Mouse (Mus musculus) left cerebral cortex, postnatal 10 days (tissue): ENCODE measurements around the gene Efhd1. TPM values are rescaled to one million over a fixed set of nuclear protein-coding genes. Genes with fewer than 3 reads are reported as not detected.

Source experiments
- DNase-seq, 2 experiments: peaks; one replicate each; pipeline ENCODE4 v3.0.0; 2021 to 2022; ENCODE audit warnings: low spot score in 2 of 2, mixed read lengths in 1 of 2; ENCODE audit errors: extremely low spot score in 1 of 2
- intact Hi-C: fragments of 180-260 bp; cut with DNase I; formaldehyde crosslinking; loops from one replicate; pipeline ENCODE4 v1.15.1; 2025
- total RNA-seq, 2 experiments: library from RNA; stranded (reverse); gene quantifications; 2 replicates each; pipeline ENCODE4 v1.2.3; 2021

The Efhd1 gene
- 1 to 10 TPM; 6.0 to 7.0 TPM for total RNA-seq

DNA sequence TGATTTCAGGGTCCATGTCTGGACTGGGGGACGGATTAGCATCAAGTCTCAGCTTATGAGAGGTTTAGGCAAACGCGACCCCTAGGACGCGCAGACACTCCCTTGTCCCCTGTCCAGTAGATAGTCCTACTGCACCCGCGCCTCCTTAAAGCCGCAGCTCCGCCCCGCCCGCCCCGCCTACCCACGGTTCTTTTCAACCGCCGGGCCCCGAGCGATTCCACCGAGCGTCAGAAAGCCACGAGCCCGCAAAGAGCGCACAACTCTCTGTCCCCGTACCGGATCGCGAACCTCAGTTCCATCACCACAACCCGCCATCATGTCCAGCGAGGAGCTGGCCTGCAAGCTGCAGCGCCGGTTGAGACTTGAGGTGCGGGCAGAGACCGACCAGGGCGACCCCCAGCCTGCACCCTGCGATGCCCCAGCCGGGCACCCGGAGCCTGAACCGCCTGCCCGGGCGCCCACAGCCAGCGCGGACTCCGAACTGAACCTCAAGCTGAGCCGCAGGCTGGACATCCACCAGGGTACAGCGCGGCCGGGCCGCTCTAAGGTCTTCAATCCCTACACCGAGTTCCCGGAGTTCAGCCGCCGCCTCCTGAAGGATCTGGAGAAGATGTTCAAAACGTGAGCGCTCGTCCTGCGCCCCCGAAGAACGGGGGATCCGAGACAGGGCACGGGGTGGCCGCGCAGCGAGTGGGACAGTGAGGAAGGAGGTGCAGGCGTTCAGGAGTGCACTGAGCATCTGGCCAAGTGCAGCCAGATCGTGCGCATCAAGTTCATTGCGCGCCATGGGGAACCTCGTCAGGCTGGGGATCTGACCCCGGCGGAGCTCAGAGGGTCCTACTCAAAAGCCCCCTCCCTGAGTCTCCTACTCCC, at the start of gene Efhd1:
Gene Efhd1, plus strand, starts transcription at position 230 of the 873 bp plus-strand sequence.
- intact Hi-C loops: no loop called here
- peak in 1 of 2 experiments; percentile 45 for DNase-seq

DNA sequence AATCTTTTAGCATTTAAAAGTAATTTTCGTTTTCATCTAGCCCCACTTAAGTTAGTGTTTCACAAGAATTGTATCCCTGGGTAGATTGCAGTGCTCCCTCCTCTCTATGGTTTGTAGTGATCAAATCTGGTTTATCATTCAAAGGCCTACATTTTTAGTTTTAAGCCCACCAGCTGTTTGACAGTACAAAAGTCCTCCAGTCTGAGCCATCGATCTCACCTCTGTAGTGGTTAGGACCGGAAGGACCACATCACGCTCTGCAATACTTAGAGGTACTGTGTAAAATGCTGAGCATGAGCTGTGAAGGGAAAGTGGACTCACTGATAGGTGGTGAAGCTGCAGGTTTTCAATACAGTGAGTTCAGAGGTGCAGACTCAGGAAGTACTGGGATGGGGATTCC, 49.4 kb upstream of the Efhd1 start:
- intact Hi-C loops: no loop called here
- DNase-seq: no peak

DNA sequence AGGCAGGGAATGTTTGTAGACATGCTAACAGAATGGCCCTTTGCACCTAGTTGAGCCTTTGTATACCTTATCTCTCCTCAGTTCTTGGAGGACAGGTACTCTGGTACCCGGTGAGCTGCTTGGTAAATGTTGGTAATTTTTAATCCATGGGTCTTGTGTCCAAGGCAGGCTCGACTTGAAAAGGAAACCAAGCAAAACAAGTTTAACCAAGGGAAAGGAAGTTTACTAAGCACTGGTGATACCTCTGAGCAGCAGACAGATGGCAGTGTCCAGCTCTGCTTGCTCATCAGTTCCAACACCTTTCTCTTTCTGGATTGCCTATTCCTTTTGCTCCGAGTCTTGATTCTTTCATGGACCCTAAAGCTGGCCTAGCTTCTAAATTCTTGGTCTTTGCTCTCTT, 46.2 kb upstream of the Efhd1 start:
- no peak for DNase-seq
- intact Hi-C loops: no loop called here

DNA sequence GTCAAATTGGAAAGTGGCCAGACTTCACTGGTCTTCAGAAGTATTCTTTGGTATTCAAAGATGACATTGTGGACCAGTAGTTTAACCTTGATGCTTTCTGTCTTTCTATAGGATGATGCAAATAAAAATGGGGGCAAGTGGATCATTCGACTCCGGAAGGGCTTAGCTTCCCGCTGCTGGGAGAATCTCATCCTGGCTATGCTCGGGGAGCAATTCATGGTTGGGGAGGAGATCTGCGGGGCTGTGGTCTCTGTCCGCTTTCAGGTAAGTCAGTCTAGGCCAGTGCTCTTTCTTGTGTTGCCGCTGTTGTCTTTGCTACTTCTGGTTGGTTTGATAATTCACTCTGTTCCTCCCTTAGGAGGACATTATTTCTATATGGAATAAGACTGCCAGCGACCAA, 38.4 kb upstream of the Efhd1 start:
- DNase-seq: no peak

DNA sequence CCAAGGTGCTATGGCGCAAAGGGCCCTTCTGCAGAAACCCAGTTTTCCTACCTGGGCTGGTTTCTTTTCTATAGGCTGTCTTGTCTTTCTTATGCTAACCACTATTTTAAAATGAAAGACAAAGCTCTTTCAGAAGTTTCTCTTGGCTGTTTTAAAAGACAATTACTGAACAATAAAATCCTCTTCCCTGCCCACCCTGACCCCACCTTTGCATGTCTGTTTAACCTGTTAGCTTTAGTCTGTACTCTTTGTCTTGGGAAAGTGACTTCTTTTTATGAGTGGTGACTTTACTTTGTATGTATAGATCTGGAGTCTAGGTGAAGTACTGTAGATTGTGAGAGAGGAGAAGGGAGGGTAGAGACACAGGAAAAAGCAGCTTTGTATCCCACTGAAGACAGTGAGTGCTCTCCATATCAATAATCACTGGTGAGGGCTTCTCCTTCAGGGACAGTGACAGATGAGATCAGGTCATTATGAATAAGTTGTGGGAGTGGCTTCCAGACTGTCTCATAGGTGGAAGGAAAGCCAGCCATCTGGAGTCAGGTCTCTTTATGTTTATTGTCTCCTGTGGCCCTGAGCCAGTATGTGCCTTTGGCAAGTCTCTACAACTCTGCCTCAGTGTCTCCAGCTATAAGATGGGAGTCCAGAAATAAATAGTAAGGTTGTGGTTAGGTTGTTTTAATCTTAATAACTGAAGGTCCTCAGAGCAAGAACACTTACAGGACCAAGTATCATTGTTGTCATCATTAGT, 37.6 kb upstream of the Efhd1 start:
- intact Hi-C loops: loop anchor here (10.0 kb wide), 1 partner anchor 548 kb away; no protein-coding TSS in a partner anchor
- DNase-seq: no peak

More for the DNA sequence above, 38.4 kb upstream of the Efhd1 start:
- intact Hi-C loops: loop anchor here (10.0 kb wide), 1 partner anchor 549 kb away; no protein-coding TSS in a partner anchor

DNA sequence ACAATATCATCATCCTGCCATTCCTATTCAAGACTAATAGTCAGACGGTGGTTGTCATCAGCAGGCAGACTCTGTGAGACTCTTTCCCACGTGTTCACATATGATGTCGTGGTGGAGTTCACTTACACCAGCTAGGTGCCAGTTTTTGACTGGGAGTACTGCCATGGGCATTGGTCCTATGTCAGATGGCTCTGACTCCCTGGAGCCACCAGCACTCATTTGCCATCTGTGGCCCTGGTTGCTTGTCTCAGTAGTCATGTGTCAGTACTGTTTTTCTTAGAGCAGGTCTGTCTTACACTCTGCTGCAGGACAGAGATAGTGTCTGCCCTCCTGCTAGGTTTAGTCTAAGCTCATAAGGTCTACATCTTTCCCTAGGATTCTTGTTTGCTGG, 37.0 kb upstream of the Efhd1 start:
- intact Hi-C loops: loop anchor here (10.0 kb wide), 1 partner anchor 548 kb away; no protein-coding TSS in a partner anchor
- no peak for DNase-seq

DNA sequence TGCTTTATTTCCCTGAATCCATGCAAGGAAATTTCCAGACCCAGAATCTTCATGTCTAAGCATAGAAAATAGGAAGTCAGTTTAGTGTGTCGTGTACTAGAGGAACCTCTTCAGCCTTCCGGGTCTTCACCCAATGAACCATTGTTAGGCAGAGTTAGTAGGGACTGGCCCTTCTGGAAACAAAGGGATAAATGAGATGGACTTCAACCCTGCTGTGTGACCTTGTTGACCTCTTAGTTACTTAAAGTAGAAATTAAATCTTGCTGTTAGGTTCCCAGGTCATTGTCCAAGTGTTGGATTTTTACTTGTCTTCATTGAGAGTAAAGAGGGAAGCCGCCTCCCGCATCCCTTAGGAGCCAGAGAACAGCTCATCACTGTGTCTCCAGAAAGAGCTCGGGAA, 33.6 kb upstream of the Efhd1 start:
- intact Hi-C loops: no loop called here
- no peak for DNase-seq

DNA sequence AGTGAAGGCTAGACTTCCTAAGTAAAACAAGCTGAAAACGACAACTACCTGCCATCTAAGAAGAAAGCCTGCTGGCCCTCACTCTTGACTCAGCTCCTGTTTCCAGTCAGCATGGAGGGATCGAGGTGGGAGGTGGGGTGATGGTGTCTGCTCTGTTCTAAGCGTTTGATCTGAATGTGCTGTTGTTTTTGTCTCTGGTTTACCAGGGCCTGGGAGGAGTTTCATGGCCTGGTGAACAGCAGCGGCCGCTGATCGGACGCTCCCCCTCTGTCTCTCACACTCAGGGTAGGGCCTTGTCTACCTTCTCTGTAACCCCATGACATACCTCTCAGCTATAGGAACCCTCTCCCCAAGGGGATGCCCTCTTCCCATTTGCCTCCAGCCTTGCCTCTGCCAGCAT, 32.0 kb upstream of the Efhd1 start:
- no peak for DNase-seq
- intact Hi-C loops: no loop called here

DNA sequence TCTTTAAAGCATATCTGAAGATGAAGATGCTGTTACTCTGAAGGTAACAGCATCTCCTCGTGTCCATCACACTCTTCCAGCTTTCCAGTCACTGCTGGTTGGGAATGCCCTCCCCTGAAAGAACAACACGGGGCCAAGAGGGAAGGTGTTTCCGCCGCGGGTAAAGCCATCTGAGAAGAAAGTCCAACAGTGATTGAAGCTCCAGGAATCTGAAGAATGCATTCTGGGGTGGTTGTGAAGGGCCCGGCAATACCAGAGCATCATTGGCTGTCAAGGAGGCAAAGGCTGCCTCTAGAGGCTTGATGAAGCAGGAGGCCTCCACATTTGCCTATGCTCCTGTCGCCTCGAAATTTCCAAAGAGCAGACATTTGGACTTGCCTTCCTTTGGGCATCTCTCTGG, 25.1 kb upstream of the Efhd1 start:
- DNase-seq: no peak
- intact Hi-C loops: no loop called here

DNA sequence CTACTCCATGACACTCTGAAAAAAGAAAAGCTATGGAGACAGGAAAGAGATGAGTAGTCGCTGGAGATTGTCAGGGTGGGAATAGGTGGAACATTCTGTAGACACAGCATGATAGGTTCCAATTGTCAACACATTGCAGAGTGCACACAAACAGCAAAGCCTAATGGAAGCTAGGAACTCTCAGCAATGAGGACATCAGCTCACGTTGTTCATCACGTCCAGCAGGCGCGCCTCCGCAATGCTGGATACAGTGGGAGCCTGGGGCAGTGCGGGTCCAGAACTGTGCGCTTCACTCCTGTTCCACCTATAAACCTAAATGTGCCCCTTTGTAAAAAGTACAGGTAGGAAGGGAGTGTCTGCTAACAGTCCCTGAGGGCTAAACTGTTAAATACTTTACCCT, 21.1 kb upstream of the Efhd1 start:
- no peak for DNase-seq
- intact Hi-C loops: loop anchor here (10.0 kb wide), 1 partner anchor 172 kb away; no protein-coding TSS in a partner anchor

DNA sequence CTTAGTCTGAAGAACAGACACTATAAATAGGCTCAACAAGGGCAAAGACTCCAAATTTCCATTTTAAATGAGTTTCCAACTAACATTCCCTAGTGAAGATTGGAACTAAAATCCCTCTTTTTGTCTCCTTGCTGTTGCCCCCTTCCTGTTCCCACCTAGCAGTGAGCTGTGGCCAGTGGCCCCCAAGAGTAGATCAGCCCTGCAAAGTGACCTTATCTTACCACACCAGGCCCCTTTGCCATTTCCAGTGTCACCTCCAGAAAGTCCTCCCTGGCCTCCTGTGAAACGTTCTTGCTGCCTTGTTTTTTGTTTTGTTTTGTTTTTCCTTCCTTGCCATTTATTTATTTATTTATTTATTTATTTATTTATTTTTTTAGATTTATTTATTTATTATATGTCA, 18.7 kb upstream of the Efhd1 start:
- intact Hi-C loops: loop anchor here (10.0 kb wide), 1 partner anchor 169 kb away; no protein-coding TSS in a partner anchor
- DNase-seq: no peak

DNA sequence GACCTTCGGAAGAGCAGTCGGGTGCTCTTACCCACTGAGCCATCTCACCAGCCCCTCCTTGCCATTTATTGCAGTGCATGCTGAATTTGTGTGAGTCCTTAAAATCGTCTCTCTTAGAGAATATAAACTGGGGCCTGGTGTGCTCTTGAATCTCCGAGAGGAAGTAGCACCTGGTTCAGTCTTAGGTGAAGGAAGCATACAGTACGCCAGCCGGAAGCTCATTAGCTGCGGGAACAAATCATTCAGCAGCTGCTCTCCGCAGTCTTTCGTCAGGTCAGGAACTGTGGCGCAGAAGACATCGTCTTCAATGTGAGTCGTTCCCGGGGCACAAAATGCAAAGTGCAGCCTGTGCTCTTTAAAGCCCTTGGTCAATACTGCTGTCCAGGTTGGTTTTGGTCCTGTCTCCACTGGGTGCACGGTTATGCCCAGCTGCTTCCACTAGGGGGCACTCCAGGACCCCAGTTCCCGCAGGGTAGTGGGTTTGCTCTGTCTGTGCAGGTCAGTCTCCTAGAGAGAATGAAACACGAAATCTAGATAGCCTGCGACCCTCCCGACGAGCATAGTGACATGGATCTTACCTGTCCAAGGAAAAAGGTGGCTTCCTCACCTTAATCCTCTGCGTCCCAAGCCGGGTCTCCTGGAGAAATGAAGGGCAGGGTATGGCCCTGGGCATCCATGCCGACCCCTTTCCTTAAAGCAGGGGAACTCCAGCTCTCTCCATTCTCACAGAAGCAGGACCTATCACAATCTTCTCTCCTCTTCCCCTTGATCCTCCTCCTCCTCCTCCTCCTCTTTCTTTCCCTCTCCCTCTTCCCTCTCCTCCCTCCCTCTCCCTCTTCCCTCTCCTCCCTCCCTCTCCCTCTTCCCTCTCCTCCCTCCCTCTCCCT, 18.0 kb upstream of the Efhd1 start:
- peak; percentile 62 to 77 for DNase-seq
- intact Hi-C loops: loop anchor here (2.0 to 10.0 kb wide), 2 partner anchors 47 to 169 kb away; no protein-coding TSS in a partner anchor

DNA sequence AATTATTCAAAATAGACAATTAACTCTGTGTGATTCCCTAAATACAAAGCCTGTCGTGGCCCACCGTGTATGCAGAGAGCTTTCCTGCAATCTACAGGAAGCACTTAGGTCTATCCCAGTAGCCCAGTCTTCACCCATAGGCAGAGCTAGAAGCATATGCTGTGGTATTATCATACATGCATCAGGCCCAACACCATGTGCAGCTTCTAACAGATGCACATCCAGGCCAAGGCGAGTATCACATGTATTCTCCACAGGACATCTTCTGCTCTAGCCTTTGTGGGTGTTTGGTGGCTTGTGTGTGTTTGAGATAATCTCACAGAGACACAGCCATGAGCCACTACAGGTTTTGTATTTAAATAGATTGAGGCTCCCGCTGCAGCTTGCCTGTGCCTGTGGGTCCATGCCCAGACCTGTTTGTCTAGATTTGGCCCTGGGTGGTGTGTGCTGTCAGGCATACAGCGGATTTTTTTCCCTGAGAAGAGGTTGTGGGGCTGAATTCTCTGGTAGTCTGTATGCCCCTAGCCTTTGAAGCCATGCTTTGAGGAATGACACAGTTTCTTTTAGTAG, 12.0 kb upstream of the Efhd1 start:
- DNase-seq: no peak
- intact Hi-C loops: no loop called here

DNA sequence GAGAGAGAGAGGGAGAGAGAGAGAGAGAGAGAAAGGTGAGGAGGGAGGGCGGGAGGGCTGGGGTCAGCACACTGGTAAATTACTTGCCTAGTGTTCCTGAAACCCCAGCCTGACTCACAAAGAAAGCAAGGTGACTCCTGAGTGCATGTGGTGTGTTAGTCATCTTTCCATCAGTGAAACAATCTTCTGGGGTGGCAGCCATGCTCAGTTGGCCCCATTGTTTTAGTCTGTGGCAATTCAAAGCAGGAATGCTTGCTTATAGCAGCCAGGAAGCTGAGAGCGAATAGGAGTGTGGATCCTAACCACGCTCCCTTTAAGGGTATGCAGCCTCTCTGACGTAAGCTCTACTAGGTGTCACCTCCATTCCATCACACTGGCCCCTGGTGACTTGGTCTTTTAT, 9.0 kb upstream of the Efhd1 start:
- DNase-seq: no peak
- intact Hi-C loops: no loop called here

DNA sequence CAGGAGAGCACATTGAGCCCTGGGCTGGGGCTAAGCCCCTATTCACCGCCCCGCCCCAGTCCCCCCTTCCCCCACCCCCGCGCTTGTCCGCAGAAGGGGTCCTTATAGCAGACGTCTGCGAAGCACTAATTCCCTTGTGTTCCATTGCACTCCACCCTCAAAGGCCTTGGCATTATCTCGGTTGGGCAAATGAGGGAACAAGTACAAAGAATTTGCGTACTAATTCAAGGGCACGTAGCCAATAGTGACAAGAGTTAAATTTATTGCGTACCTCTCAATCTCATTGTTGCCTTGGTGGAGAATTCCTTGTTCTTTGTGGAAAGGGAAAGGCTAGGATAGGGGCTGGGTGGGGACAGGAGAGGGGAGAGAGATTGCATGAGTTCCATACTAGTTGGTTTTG, 6.5 kb upstream of the Efhd1 start:
- intact Hi-C loops: no loop called here
- no peak for DNase-seq

DNA sequence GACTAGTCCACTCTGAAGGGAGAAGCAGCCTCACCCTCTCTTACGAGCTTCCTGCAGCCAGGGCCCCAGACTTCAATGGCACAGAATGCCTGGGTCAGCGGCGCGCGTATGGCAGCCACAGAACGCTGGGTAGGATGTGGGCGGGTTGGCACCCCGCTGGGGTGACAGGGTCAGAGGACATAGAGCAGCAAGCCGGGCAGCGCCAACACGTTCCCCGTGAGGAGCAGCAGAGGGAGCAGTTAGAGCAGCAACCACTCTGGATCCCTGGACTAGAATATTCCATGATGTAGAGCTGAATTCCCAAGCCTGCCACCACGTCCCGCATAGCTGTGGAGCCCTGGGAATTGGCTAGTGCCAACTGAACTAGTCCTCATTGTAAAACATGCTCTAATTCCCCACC, 5.7 kb upstream of the Efhd1 start:
- intact Hi-C loops: no loop called here
- peak in 1 of 2 experiments; percentile 81 for DNase-seq

DNA sequence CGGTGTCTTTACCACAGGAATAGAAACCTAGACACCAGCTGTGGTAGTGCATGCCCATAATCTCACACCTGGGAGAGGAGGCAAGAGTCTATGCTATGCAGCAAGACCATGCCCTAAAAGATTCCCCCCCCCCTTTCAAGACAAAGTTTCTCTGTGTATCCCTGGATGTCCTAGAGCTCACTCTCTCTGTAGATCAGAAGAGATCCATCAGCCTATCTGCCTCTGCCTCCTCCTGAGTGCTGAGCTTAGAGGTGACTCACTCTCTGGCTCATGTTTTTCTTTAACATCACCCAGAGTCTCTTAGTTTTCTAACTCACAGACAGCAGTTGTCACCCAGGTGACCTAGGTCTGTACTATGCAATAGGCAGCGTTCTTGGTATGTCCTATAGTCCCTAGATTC, 4.8 kb upstream of the Efhd1 start:
- DNase-seq: no peak
- intact Hi-C loops: no loop called here

DNA sequence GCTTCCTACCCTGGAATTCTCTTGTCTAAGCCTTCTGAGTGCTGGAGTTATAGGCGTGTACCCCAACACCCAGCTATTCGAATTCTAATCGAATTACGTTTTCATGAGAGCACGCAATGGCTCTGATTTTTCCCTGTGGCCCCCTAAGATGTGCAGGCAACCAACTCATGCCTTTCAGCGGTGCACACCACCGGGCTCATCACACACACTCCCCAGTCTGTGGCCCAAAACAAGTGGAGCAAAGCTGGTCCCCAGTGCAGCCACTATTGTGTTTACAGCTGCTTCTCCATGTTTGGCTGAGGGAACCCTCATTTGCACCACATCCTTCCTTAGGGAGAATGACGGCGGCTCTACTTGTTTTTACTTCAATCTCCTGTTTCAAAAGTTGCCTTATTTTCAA, 906 bp upstream of the Efhd1 start:
- intact Hi-C loops: no loop called here
- DNase-seq: no peak

DNA sequence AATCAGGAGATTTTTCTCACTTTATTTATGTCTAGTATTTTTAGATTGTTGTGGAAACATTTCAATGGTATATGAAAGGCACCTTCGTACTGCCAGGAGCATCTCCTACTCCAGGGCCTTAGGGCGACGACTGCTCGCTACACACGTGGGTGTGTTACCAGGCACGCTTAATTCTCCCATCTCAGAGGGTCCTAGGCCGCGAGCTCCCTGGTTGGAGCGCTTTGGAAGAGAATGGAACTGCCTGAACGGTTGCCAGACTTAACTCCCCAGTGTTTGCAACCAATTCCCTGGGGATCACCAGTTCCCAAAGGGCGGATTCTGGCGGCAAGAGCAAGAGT, 398 bp upstream of the Efhd1 start:
- intact Hi-C loops: no loop called here
- no peak for DNase-seq
